Mouse (Mus musculus): Measurements from ENCODE around the gene Uba7.

GRCm38 (mm10) chr9:107986376-107986775, 11.1 kb downstream of the Uba7 start:
- TF ChIP-seq CTCF (IDR thresholded peaks at IDR 0.05; ENCODE audit: insufficient read depth, low read depth, low read length) (peak; percentile 53), POLR2A (IDR thresholded peaks at IDR 0.05; ENCODE audit: insufficient read depth, low read depth, low read length) (no peak)

All from olfactory bulb, adult 2 months (tissue).